Mouse (Mus musculus) urinary bladder, postnatal 25 days (tissue): ENCODE results near the gene Slc22a4.

ENCODE experiments used
- DNase-seq: peaks from one replicate; pipeline ENCODE4 v3.0.0; 2022; ENCODE audit warnings: low spot score

Gene Slc22a4

GRCm38 (mm10) chr11:54028044-54028951 is at the start of gene Slc22a4:
Gene Slc22a4 (minus strand): TSS chr11:54028090.
- DNase-seq, result peak; percentile 60

GRCm38 (mm10) chr11:54076101-54076500 is 48.2 kb upstream of the Slc22a4 start:
- no peak for DNase-seq

- DNase-seq, result no peak
These were observed 47.5 kb upstream of the Slc22a4 start for GRCm38 (mm10) chr11:54075353-54075752.

GRCm38 (mm10) chr11:54073291-54073690 is 45.4 kb upstream of the Slc22a4 start:
- DNase-seq, result no peak

GRCm38 (mm10) chr11:54071726-54072445 is 44.0 kb upstream of the Slc22a4 start:
- DNase-seq, result no peak

- no peak for DNase-seq
These were observed 40.9 kb upstream of the Slc22a4 start, which contains the start of gene Pdlim4 for GRCm38 (mm10) chr11:54068520-54069371. Gene Pdlim4 (minus strand): TSS chr11:54069014.

GRCm38 (mm10) chr11:54067996-54068519 is 40.2 kb upstream of the Slc22a4 start:
- no peak for DNase-seq

- DNase-seq, result no peak
These were observed 39.6 kb upstream of the Slc22a4 start for GRCm38 (mm10) chr11:54067318-54067995.

GRCm38 (mm10) chr11:54066400-54066799 is 38.5 kb upstream of the Slc22a4 start:
- no peak for DNase-seq

GRCm38 (mm10) chr11:54065915-54066178 is 38.0 kb upstream of the Slc22a4 start:
- no peak for DNase-seq

- DNase-seq, result no peak
These were observed 37.4 kb upstream of the Slc22a4 start for GRCm38 (mm10) chr11:54065106-54065914.

GRCm38 (mm10) chr11:54064412-54064978 is 36.6 kb upstream of the Slc22a4 start:
- no peak for DNase-seq

- DNase-seq, result no peak
These were observed 35.5 kb upstream of the Slc22a4 start for GRCm38 (mm10) chr11:54063472-54063775.

- DNase-seq, result no peak
These were observed 35.0 kb upstream of the Slc22a4 start for GRCm38 (mm10) chr11:54062753-54063471.

- DNase-seq, result peak; percentile 62
These were observed 34.3 kb upstream of the Slc22a4 start for GRCm38 (mm10) chr11:54062086-54062752.

GRCm38 (mm10) chr11:54060316-54060715 is 32.4 kb upstream of the Slc22a4 start:
- DNase-seq, result peak; percentile 54

GRCm38 (mm10) chr11:54059526-54059925 is 31.6 kb upstream of the Slc22a4 start:
- no peak for DNase-seq

- no peak for DNase-seq
These were observed 30.8 kb upstream of the Slc22a4 start for GRCm38 (mm10) chr11:54058643-54059042.

GRCm38 (mm10) chr11:54058056-54058617 is 30.2 kb upstream of the Slc22a4 start:
- no peak for DNase-seq
